Mouse (Mus musculus) midbrain, embryonic 16.5 days (tissue): ENCODE results near the gene Atp8a1. TPM values are rescaled to one million over a fixed set of nuclear protein-coding genes. Genes with fewer than 3 reads are reported as not detected.

Experiments used
- ATAC-seq: fragments of 200-750 bp; cut with Nextera tagmentation; 2 replicates; pipeline ENCODE4 v1.8.0; 2017; ENCODE audit warnings: moderate TSS enrichment
- H3K27ac ChIP-seq: fragments of 300-500 bp; sonication (generic); 2 replicates; pipeline ENCODE4 v1.5.1; 2014; ENCODE audit warnings: mild to moderate bottlenecking, low read length, mixed read lengths
- H3K27me3 ChIP-seq: fragments of 300-500 bp; sonication (generic); 2 replicates; pipeline ENCODE4 v1.6.1; 2014; ENCODE audit warnings: low read depth, low read length, mixed read lengths; ENCODE audit not compliant: control insufficient read depth, insufficient read depth
- H3K36me3 ChIP-seq: fragments of 300-500 bp; sonication (generic); 2 replicates; pipeline ENCODE4 v1.6.1; 2014; ENCODE audit warnings: mild to moderate bottlenecking, low read length, moderate library complexity, mixed read lengths; ENCODE audit not compliant: control insufficient read depth, insufficient read depth
- H3K4me1 ChIP-seq: fragments of 300-500 bp; sonication (generic); 2 replicates; pipeline ENCODE4 v1.6.1; 2014; ENCODE audit warnings: mild to moderate bottlenecking, low read length, mixed read lengths; ENCODE audit not compliant: control insufficient read depth, insufficient read depth
- H3K4me2 ChIP-seq: fragments of 300-500 bp; sonication (generic); 2 replicates; pipeline ENCODE4 v1.6.1; 2014; ENCODE audit warnings: mild to moderate bottlenecking, low read length, mixed read lengths
- H3K4me3 ChIP-seq: fragments of 300-500 bp; sonication (generic); 2 replicates; pipeline ENCODE4 v1.5.1; 2014; ENCODE audit warnings: low read depth, mild to moderate bottlenecking, low read length, moderate library complexity, mixed read lengths
- H3K9ac ChIP-seq: fragments of 300-500 bp; sonication (generic); 2 replicates; pipeline ENCODE4 v1.6.1; 2014; ENCODE audit warnings: low read depth, low read length, mixed read lengths
- H3K9me3 ChIP-seq: fragments of 300-500 bp; sonication (generic); replicated peaks from 2 replicates; pipeline ENCODE4 v1.6.1; 2014; ENCODE audit warnings: mild to moderate bottlenecking, low read length, mixed read lengths; ENCODE audit not compliant: control insufficient read depth, poor library complexity, severe bottlenecking
- WGBS: fragments of 180-500 bp; shearing (Covaris S2); extraction: QIAGEN DNeasy Blood & Tissue Kit; methylation state at CpG from one replicate; pipeline ENCODE4 v1.1.7; 2014; 5-methylcytosine and 5-hydroxymethylcytosine counted together
- polyA plus RNA-seq: library from polyadenylated mRNA; unstranded; fragments of >200 nt; fragmentation: Nextera tagmentation; extraction: Ambion mirVana; gene quantifications from 2 replicates; pipeline ENCODE4 v1.2.1, GENCODE M21; 2015

The Atp8a1 gene
- polyA plus RNA-seq, 1 experiment from 2014 or later = 53.6 TPM

GRCm38 (mm10) chr5:67688001-67688400, 159.2 kb downstream of the Atp8a1 start:
- H3K36me3 ChIP-seq = 0 out of 2 replicates have a peak, but pooled peaks cover 4% of the 10 kb centered on the region
- no peaks in the 10 kb centered on the region for H3K9me3 ChIP-seq
- H3K4me3 ChIP-seq = no peak overlapping the region
- ATAC-seq = no peak
- no peaks in the 10 kb centered on the region for H3K4me1 ChIP-seq
- H3K27ac ChIP-seq = no peak overlapping the region
- WGBS = 91% methylated on average over 8 of the region's 8 CpGs
- no peak overlapping the region for H3K4me2 ChIP-seq
- H3K27me3 ChIP-seq = no peaks in the 10 kb centered on the region
- H3K9ac ChIP-seq = no peak overlapping the region

GRCm38 (mm10) chr5:67685906-67686305, 161.3 kb downstream of the Atp8a1 start:
- Histone ChIP-seq H3K9ac (no peak overlapping the region), H3K4me2 (no peak overlapping the region), H3K9me3 (no peaks in the 10 kb centered on the region), H3K27me3 (no peaks in the 10 kb centered on the region), H3K4me3 (no peak overlapping the region), H3K27ac (no peak overlapping the region), H3K4me1 (no peaks in the 10 kb centered on the region), H3K36me3 (peaks cover 6% of the 10 kb centered on the region; the same call in 1 of the 2 replicates)
- no peak for ATAC-seq
- WGBS = 82% methylated on average over 7 of the region's 7 CpGs

GRCm38 (mm10) chr5:67685461-67685860, 161.8 kb downstream of the Atp8a1 start:
- Histone ChIP-seq H3K4me2 (no peak overlapping the region), H3K4me3 (no peak overlapping the region), H3K4me1 (no peaks in the 10 kb centered on the region), H3K36me3 (peaks cover 6% of the 10 kb centered on the region; the same call in 1 of the 2 replicates), H3K27me3 (no peaks in the 10 kb centered on the region), H3K9ac (no peak overlapping the region), H3K27ac (no peak overlapping the region), H3K9me3 (no peaks in the 10 kb centered on the region)
- WGBS = 44% methylated on average over 5 of the region's 5 CpGs
- ATAC-seq = no peak

GRCm38 (mm10) chr5:67678819-67679218, 168.4 kb downstream of the Atp8a1 start:
- no peak for ATAC-seq
- Histone ChIP-seq H3K4me1 (no peaks in the 10 kb centered on the region), H3K36me3 (peaks cover 9% of the 10 kb centered on the region), H3K9ac (no peak overlapping the region), H3K4me2 (no peak overlapping the region), H3K27ac (no peak overlapping the region), H3K27me3 (no peaks in the 10 kb centered on the region), H3K9me3 (no peaks in the 10 kb centered on the region), H3K4me3 (no peak overlapping the region)
- 93% methylated on average over 3 of the region's 3 CpGs for WGBS

GRCm38 (mm10) chr5:67673008-67673407, 174.2 kb downstream of the Atp8a1 start:
- WGBS = 95% methylated on average over 4 of the region's 4 CpGs
- H3K9ac ChIP-seq = no peak overlapping the region
- no peak for ATAC-seq
- H3K27ac ChIP-seq = no peak overlapping the region
- no peak overlapping the region for H3K4me2 ChIP-seq
- H3K36me3 ChIP-seq = peaks cover 8% of the 10 kb centered on the region
- H3K9me3 ChIP-seq = no peaks in the 10 kb centered on the region
- no peaks in the 10 kb centered on the region for H3K4me1 ChIP-seq
- no peaks in the 10 kb centered on the region for H3K27me3 ChIP-seq
- H3K4me3 ChIP-seq = no peak overlapping the region

- H3K9ac ChIP-seq = no peak overlapping the region
- no peak overlapping the region for H3K4me3 ChIP-seq
- ATAC-seq = no peak; the same call in 1 of the 2 replicates
- H3K36me3 ChIP-seq = peaks cover 5% of the 10 kb centered on the region
- no peaks in the 10 kb centered on the region for H3K9me3 ChIP-seq
- 62% methylated on average over 6 of the region's 6 CpGs for WGBS
- H3K4me1 ChIP-seq = no peaks in the 10 kb centered on the region
- H3K27me3 ChIP-seq = peaks cover 2% of the 10 kb centered on the region; the same call in 1 of the 2 replicates
- H3K4me2 ChIP-seq = no peak overlapping the region
- H3K27ac ChIP-seq = no peak overlapping the region
Measured at GRCm38 (mm10) chr5:67670158-67670557, 177.1 kb downstream of the Atp8a1 start.

GRCm38 (mm10) chr5:67669436-67669896, 177.8 kb downstream of the Atp8a1 start:
- H3K27me3 ChIP-seq = peaks cover 7% of the 10 kb centered on the region
- no peaks in the 10 kb centered on the region for H3K4me1 ChIP-seq
- H3K4me3 ChIP-seq = no peak overlapping the region
- no peaks in the 10 kb centered on the region for H3K9me3 ChIP-seq
- H3K36me3 ChIP-seq = peaks cover 5% of the 10 kb centered on the region
- ATAC-seq = 0 out of 2 replicates have a peak, but pooled peaks have one; percentile 14
- H3K4me2 ChIP-seq = no peak overlapping the region
- H3K9ac ChIP-seq = no peak overlapping the region
- WGBS = 72% methylated on average over 13 of the region's 13 CpGs
- H3K27ac ChIP-seq = no peak overlapping the region

GRCm38 (mm10) chr5:67662715-67663114, 184.5 kb downstream of the Atp8a1 start:
- no peak for ATAC-seq
- Histone ChIP-seq H3K9ac (no peak overlapping the region), H3K4me2 (no peak overlapping the region), H3K4me3 (no peak overlapping the region), H3K27ac (no peak overlapping the region), H3K4me1 (no peaks in the 10 kb centered on the region), H3K36me3 (peaks cover 10% of the 10 kb centered on the region), H3K9me3 (no peaks in the 10 kb centered on the region), H3K27me3 (peaks cover 33% of the 10 kb centered on the region)
- 48% methylated on average over 6 of the region's 6 CpGs for WGBS

- H3K9me3 ChIP-seq = no peaks in the 10 kb centered on the region
- WGBS = 70% methylated on average over 9 of the region's 9 CpGs
Measured at GRCm38 (mm10) chr5:67659864-67660263, 187.4 kb downstream of the Atp8a1 start.

More at GRCm38 (mm10) chr5:67659864-67660263, 187.4 kb downstream of the Atp8a1 start:
- Histone ChIP-seq H3K4me3 (no peak overlapping the region), H3K4me1 (peaks cover 7% of the 10 kb centered on the region; the same call in 1 of the 2 replicates), H3K27ac (no peak overlapping the region), H3K9ac (no peak overlapping the region), H3K27me3 (peaks cover 32% of the 10 kb centered on the region), H3K36me3 (peaks cover 5% of the 10 kb centered on the region; the same call in 1 of the 2 replicates), H3K4me2 (no peak overlapping the region)
- no peak for ATAC-seq
